Mouse (Mus musculus) ES-E14 (cell line): ENCODE results near the gene Ralgps1. TPM values are rescaled to one million over a fixed set of nuclear protein-coding genes. Genes with fewer than 3 reads are reported as not detected.

Experiments
- DNase-seq: peaks from one replicate; pipeline ENCODE4 v3.0.0-alpha.2; 2013; ENCODE audit warnings: low read depth, low spot score
- H3K27ac ChIP-seq: 2 replicates; pipeline ENCODE4 v1.5.1; 2012; ENCODE audit warnings: low read depth, mild to moderate bottlenecking, low read length, moderate library complexity, mixed read lengths; ENCODE audit not compliant: poor library complexity, insufficient read depth, severe bottlenecking
- H3K36me3 ChIP-seq: 2 replicates; pipeline ENCODE4 v1.6.1; 2012; ENCODE audit warnings: mild to moderate bottlenecking, low read length, moderate library complexity, mixed read lengths; ENCODE audit not compliant: control insufficient read depth, poor library complexity, insufficient read depth, severe bottlenecking
- H3K4me1 ChIP-seq, 2 experiments: fragments of 150-350 bp in 1 of 2; sonication (generic) in 1 of 2; 2 replicates each; pipeline ENCODE4 v1.6.1; 2012; ENCODE audit warnings: low read length in 2 of 2, mild to moderate bottlenecking in 1 of 2, mixed read lengths in 1 of 2; ENCODE audit not compliant: control insufficient read depth in 2 of 2, insufficient read depth in 2 of 2, poor library complexity in 1 of 2
- H3K4me3 ChIP-seq, 2 experiments: fragments of 150-350 bp in 1 of 2; sonication (generic) in 1 of 2; 2 replicates each; pipeline ENCODE4 v1.5.1; 2012; ENCODE audit warnings: low read length in 2 of 2, low read depth in 1 of 2, mild to moderate bottlenecking in 1 of 2, mixed read lengths in 1 of 2; ENCODE audit not compliant: insufficient read depth in 1 of 2, poor library complexity in 1 of 2, severe bottlenecking in 1 of 2
- H3K9ac ChIP-seq: 2 replicates; pipeline ENCODE4 v1.6.1; 2012; ENCODE audit warnings: low read depth, mild to moderate bottlenecking, low read length, mixed read lengths; ENCODE audit not compliant: poor library complexity, insufficient read depth, severe bottlenecking
- H3K9me3 ChIP-seq: fragments of 150-350 bp; sonication (generic); 2 replicates; pipeline ENCODE4 v1.6.1; 2012; ENCODE audit warnings: low read depth, mild to moderate bottlenecking, low read length; ENCODE audit not compliant: control insufficient read depth, insufficient read depth
- CHD2 ChIP-seq: IDR thresholded peaks from 2 replicates; pipeline ENCODE4 v1.6.1; 2014; ENCODE audit warnings: mild to moderate bottlenecking, low read depth, low read length, inconsistent platforms
- HCFC1 ChIP-seq: IDR thresholded peaks from 2 replicates; pipeline ENCODE4 v1.6.1; 2012; ENCODE audit warnings: low read length, inconsistent platforms, borderline replicate concordance; ENCODE audit not compliant: insufficient read depth
- MAFK ChIP-seq: IDR thresholded peaks from 2 replicates; pipeline ENCODE4 v1.6.1; 2014; ENCODE audit warnings: mild to moderate bottlenecking, low read depth, low read length, inconsistent platforms; ENCODE audit not compliant: insufficient read depth
- ZC3H11A ChIP-seq: IDR thresholded peaks from 2 replicates; pipeline ENCODE4 v1.6.1; 2012; ENCODE audit warnings: low read depth, mild to moderate bottlenecking, inconsistent platforms, low read length, borderline replicate concordance
- ZNF384 ChIP-seq: IDR thresholded peaks from 2 replicates; pipeline ENCODE4 v1.6.1; 2012; ENCODE audit warnings: low read depth, low read length, inconsistent platforms
- in situ Hi-C, 2 experiments: fragments of 600-800 bp; cut with MboI; formaldehyde crosslinking; loops; one replicate each; pipeline ENCODE4 v1.15.1; 2025; ENCODE audit warnings: low sequenced_read_pairs in 2 of 2, inconsistent platforms in 1 of 2; ENCODE audit not compliant: unreplicated experiment in 2 of 2
- total RNA-seq: library from RNA; depleted of rRNA; stranded (reverse); fragments of 300-350 nt; gene quantifications from 2 replicates; pipeline ENCODE4 v1.2.3, GENCODE M21; 2012

Ralgps1 gene
- total RNA-seq, 1 experiment = 5.4 TPM

DNA sequence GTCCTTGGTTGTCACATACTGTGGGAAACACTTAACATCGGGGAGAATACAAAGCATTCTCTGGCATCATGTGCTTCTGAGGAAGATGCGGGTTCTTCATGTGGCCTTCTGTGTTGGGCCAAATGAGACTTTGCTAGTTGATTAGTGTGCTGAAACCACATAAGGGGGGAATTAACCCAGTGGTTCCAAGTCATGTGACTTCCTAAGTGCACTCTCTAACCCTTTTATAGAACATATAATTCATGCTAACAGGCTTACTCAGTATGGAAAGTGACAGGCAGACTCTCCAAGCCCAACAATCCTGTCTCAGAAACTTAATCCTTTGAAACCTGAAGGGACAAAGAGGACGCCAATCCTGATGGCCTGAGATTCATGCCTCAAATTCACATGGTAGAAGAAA is 68.9 kb downstream of the Ralgps1 start:
- in situ Hi-C loops = no loop called here
- Histone ChIP-seq H3K9me3 (no peaks in the 10 kb centered on the region), H3K4me3 (no peak overlapping the region), H3K36me3 (peaks cover 2% of the 10 kb centered on the region; the same call in 1 of the 2 replicates), H3K9ac (no peak overlapping the region), H3K4me1 (peaks cover 0 to 3% of the 10 kb centered on the region in 2 experiments; a peak in 1 of 4 replicates), H3K27ac (no peak overlapping the region)
- DNase-seq = no peak
- TF ChIP-seq ZNF384 (no peak), CHD2 (no peak), HCFC1 (no peak), ZC3H11A (no peak), MAFK (no peak)

DNA sequence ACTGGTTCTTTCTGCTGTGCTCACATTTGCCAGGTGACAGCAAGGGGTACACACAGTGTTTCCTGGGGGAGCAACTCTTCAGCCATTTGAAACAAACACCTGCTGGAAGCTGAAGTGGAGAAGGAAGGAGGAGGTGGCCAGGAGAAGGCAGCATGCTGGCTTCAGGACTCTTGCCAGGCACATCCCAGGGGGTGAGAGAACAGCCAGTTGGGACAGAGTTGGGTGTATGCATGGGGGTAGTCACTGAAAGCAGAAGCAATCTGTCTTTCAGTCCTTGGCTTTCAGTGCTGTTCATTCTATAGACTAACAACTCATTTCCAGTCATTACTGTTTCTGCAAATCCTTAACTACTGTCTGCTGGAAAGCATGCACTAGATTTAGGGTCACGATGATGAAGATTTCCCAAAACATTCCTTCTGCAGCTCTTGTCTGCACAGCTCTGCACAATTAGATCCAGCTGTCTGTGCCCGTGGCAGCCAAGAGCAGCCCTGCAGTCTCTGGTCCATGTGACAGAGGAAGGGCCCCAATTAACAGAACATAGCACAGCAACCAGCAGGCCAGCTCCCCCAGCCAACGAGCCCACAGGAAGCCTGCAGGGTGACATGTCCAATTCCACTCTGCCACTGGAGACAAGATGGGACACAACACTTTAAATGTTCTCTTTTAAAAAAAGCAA is 70.8 kb downstream of the Ralgps1 start:
- Histone ChIP-seq H3K27ac (no peak overlapping the region), H3K36me3 (peaks cover 2% of the 10 kb centered on the region; the same call in 1 of the 2 replicates), H3K4me3 (no peak overlapping the region), H3K4me1 (no peaks in the 10 kb centered on the region), H3K9ac (no peak overlapping the region), H3K9me3 (no peaks in the 10 kb centered on the region)
- in situ Hi-C loops = no loop called here
- no peak for DNase-seq
- TF ChIP-seq ZNF384 (no peak), ZC3H11A (no peak), CHD2 (no peak), MAFK (no peak), HCFC1 (no peak)

DNA sequence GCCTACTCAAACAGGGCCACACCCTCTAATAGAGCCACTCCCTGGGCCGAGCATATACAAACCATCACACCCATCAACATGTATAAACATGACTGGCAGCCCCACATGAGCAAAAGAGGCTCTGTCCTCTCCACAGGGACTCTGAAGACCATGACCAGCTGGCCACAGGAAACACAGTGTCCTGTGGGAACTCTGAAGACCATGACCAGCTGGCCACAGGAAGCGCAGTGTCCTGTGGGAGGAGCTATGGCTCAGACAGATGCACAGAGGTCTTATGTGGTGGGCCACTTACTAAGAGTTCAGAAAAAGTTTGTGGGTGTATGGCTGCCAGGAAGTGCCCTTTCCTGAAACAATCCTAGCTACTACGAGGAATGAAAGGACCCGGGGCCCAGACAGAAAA is 72.4 kb downstream of the Ralgps1 start:
- Histone ChIP-seq H3K36me3 (peaks cover 2% of the 10 kb centered on the region; the same call in 1 of the 2 replicates), H3K9me3 (no peaks in the 10 kb centered on the region), H3K9ac (no peak overlapping the region), H3K4me1 (no peaks in the 10 kb centered on the region), H3K4me3 (no peak overlapping the region), H3K27ac (no peak overlapping the region)
- TF ChIP-seq ZC3H11A (no peak), CHD2 (no peak), HCFC1 (no peak), ZNF384 (no peak), MAFK (no peak)
- DNase-seq = no peak
- in situ Hi-C loops = no loop called here

DNA sequence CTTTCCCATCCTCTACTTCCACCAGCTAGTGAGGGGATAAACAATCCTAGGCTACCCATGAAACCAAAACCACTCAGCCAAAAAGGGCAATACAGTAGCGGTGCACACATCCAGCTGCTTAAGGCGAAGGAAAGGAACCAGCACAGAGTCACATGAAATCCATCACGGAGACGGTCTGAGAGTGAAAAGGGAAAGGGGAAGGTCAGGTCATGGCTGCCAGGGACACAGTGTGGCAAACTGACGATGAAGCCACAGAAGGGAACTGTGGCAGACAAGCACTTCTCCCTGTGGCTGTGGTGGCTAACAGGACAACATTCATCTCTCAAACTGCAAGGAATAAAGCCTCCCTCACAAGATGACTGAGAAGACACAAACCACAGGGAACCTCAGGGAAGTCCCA is 76.2 kb downstream of the Ralgps1 start:
- TF ChIP-seq ZC3H11A (no peak), MAFK (no peak), HCFC1 (no peak), ZNF384 (no peak), CHD2 (no peak)
- peaks cover 6% of the 10 kb centered on the region; the same call in 1 of the 2 replicates for H3K36me3 ChIP-seq
- in situ Hi-C loops = no loop called here
- no peak overlapping the region for H3K27ac ChIP-seq
- H3K9ac ChIP-seq = no peak overlapping the region
- H3K9me3 ChIP-seq = no peaks in the 10 kb centered on the region
- no peaks in the 10 kb centered on the region for H3K4me1 ChIP-seq
- DNase-seq = no peak
- no peak overlapping the region for H3K4me3 ChIP-seq

DNA sequence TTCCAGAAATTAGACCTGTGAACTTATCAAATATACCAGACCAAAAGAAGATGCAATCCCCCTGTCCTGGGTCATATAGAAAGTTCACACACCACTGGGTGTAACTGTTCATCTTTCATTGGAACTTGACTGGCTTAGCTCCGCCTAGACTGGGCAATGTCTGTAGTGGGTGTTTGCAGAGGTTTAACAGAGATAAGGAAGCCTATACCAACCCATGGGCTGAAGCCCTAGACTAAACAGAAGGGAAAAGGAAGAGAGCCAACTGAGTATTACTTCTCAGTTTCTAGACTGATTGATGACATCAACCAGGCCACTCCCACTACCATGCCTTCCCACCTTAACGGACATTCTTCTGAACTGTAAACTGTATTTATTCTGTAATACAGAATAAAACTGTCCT is 79.2 kb downstream of the Ralgps1 start:
- no peak for DNase-seq
- Histone ChIP-seq H3K4me1 (no peaks in the 10 kb centered on the region; a peak in 1 of 4 replicates), H3K36me3 (peaks cover 6% of the 10 kb centered on the region; the same call in 1 of the 2 replicates), H3K9me3 (no peaks in the 10 kb centered on the region), H3K9ac (no peak overlapping the region), H3K4me3 (no peak overlapping the region), H3K27ac (no peak overlapping the region)
- TF ChIP-seq ZC3H11A (no peak), MAFK (no peak), ZNF384 (no peak), HCFC1 (no peak), CHD2 (no peak)
- in situ Hi-C loops = no loop called here
